In genomic region chr12:86192036-86192449, GRCm38 (mm10) we compare ENCODE assay signal across 11 mouse cellular contexts. TPM values are rescaled to one million over a fixed set of nuclear protein-coding genes. Genes with fewer than 3 reads are reported as not detected.
DNase-seq lines count a peak whose midpoint lies in the region; ATAC-seq and TF ChIP-seq lines count a peak whose summit lies in the region.
"Had no signal": no experiment of that assay in that cellular context is flagged by ENCODE, and none has a peak within 500 bp of the region (broad histone marks: within the 10 kb centered on the region; RNA-seq: fewer than 3 reads in every experiment).

No protein-coding gene starts in this region.

- H3K4me1 ChIP-seq in forebrain, embryonic 10.5 days, result peaks cover 30% of the 10 kb centered on the region
- H3K4me1 ChIP-seq in forebrain, embryonic 11.5 days (replicated peaks; ENCODE audit: control insufficient read depth, insufficient read depth, low read length), result 0 out of 2 replicates have a peak, but pooled peaks cover 4% of the 10 kb centered on the region
- H3K4me1 ChIP-seq in testis, adult 2 months (ENCODE audit: control insufficient read depth, insufficient read depth, low read length), result peaks cover 6% of the 10 kb centered on the region
- H3K4me1 ChIP-seq in stomach, postnatal 0 days (replicated peaks; ENCODE audit: control insufficient read depth, insufficient read depth), result no peaks in the 10 kb centered on the region
- H3K4me1 ChIP-seq in cerebellum, adult 2 months (ENCODE audit: control insufficient read depth, insufficient read depth, low read length), result no peaks in the 10 kb centered on the region

- no peak overlapping the region for H3K9ac ChIP-seq in forebrain, embryonic 11.5 days (ENCODE audit: low read length)
- no peak overlapping the region for H3K9ac ChIP-seq in stomach, postnatal 0 days (ENCODE audit: low read length)
- H3K9ac ChIP-seq: limb, embryonic 15.5 days had no signal

- no peak overlapping the region for H3K4me3 ChIP-seq in forebrain, embryonic 10.5 days
- no peak overlapping the region for H3K4me3 ChIP-seq in forebrain, embryonic 11.5 days (ENCODE audit: low read depth, low read length)
- peak overlapping the region; percentile 17 for H3K4me3 ChIP-seq in testis, adult 2 months (ENCODE audit: control insufficient read depth, low read depth, low read length)
- H3K4me3 ChIP-seq in stomach, postnatal 0 days (ENCODE audit: low read depth, low read length), result no peak overlapping the region
- H3K4me3 ChIP-seq in cerebellum, adult 2 months (replicated peaks; ENCODE audit: insufficient read depth, low read depth, low read length), result no peak overlapping the region
- H3K4me3 ChIP-seq: limb, embryonic 15.5 days had no signal

- no peaks in the 10 kb centered on the region for H3K36me3 ChIP-seq in forebrain, embryonic 10.5 days (replicated peaks)
- no peaks in the 10 kb centered on the region for H3K36me3 ChIP-seq in forebrain, embryonic 11.5 days (ENCODE audit: control insufficient read depth, insufficient read depth, low read length)
- no peaks in the 10 kb centered on the region for H3K36me3 ChIP-seq in testis, adult 2 months (ENCODE audit: control insufficient read depth, insufficient read depth, low read length)
- H3K36me3 ChIP-seq in stomach, postnatal 0 days (ENCODE audit: control insufficient read depth, insufficient read depth, low read length), result no peaks in the 10 kb centered on the region
- H3K36me3 ChIP-seq: limb, embryonic 15.5 days had no signal

- 0 out of 2 replicates have a peak overlapping the region, but pooled peaks have one; percentile 15 for H3K27ac ChIP-seq in forebrain, embryonic 10.5 days
- H3K27ac ChIP-seq in forebrain, embryonic 11.5 days (ENCODE audit: low read depth, low read length), result no peak overlapping the region
- no peak overlapping the region for H3K27ac ChIP-seq in testis, adult 2 months (ENCODE audit: control insufficient read depth, insufficient read depth, low read depth, low read length)
- no peak overlapping the region for H3K27ac ChIP-seq in stomach, postnatal 0 days (replicated peaks)
- no peak overlapping the region for H3K27ac ChIP-seq in cerebellum, adult 2 months (ENCODE audit: insufficient read depth, low read length)
- H3K27ac ChIP-seq: limb, embryonic 15.5 days; macrophage had no signal

- TF ChIP-seq CTCF in testis, adult 2 months (IDR thresholded peaks at IDR 0.05; ENCODE audit: control insufficient read depth, insufficient read depth, insufficient replicate concordance, low read depth, low read length), result no peak
- no peak for TF ChIP-seq CTCF in stomach, postnatal 0 days (IDR thresholded peaks at IDR 0.05; ENCODE audit: low read depth)
- no peak for TF ChIP-seq CTCF in cerebellum, adult 2 months (IDR thresholded peaks at IDR 0.05; ENCODE audit: borderline replicate concordance, insufficient read depth, low read depth, low read length)

- H3K27me3 ChIP-seq in forebrain, embryonic 10.5 days (ENCODE audit: poor library complexity, severe bottlenecking), result peaks cover 24% of the 10 kb centered on the region
- H3K27me3 ChIP-seq in forebrain, embryonic 11.5 days (ENCODE audit: control insufficient read depth, insufficient read depth, low read length), result no peaks in the 10 kb centered on the region; the same call in 1 of the 2 replicates
- no peaks in the 10 kb centered on the region for H3K27me3 ChIP-seq in testis, adult 2 months (ENCODE audit: control insufficient read depth, insufficient read depth, low read length)
- H3K27me3 ChIP-seq in stomach, postnatal 0 days (ENCODE audit: control insufficient read depth, insufficient read depth, low read length), result no peaks in the 10 kb centered on the region
- no peaks in the 10 kb centered on the region for H3K27me3 ChIP-seq in cerebellum, adult 2 months (ENCODE audit: control insufficient read depth, insufficient read depth, low read length)

- no peak for ATAC-seq in forebrain, embryonic 11.5 days (replicated peaks; ENCODE audit: low FRiP score)
- ATAC-seq in stomach, postnatal 0 days (ENCODE audit: low FRiP score, low TSS enrichment), result peak; percentile 12; the same call in 1 of the 2 replicates

- H3K9me3 ChIP-seq in forebrain, embryonic 10.5 days, result no peaks in the 10 kb centered on the region
- H3K9me3 ChIP-seq in forebrain, embryonic 11.5 days (ENCODE audit: control insufficient read depth, low read length), result no peaks in the 10 kb centered on the region
- no peaks in the 10 kb centered on the region for H3K9me3 ChIP-seq in stomach, postnatal 0 days (ENCODE audit: control insufficient read depth, low read length)
- H3K9me3 ChIP-seq: limb, embryonic 15.5 days had no signal

- no peak for TF ChIP-seq EP300 in stomach, postnatal 0 days (optimal IDR thresholded peaks at IDR 0.05)

- DNase-seq in forebrain, embryonic 10.5 days (ENCODE audit: extremely low spot score, low spot score), result no peak
- no peak for DNase-seq in forebrain, embryonic 11.5 days (ENCODE audit: low spot score)
- peak; percentile 18 to 25 for DNase-seq in kidney, postnatal 4 days
- DNase-seq in kidney, adult 8-10 months, result no peak
- no peak for DNase-seq in testis, postnatal 10 days (ENCODE audit: low spot score)
- no peak for DNase-seq in stomach, postnatal 0 days (ENCODE audit: low spot score)
- no peak for DNase-seq in cerebellum, adult 2 months
- DNase-seq: heart, postnatal 36 days had no signal

- TF ChIP-seq POLR2A in testis, adult 2 months (IDR thresholded peaks at IDR 0.05; ENCODE audit: control insufficient read depth, low read depth, low read length), result no peak
- TF ChIP-seq POLR2A in cerebellum, adult 2 months (IDR thresholded peaks at IDR 0.05; ENCODE audit: borderline replicate concordance, insufficient read depth, low read length), result no peak

- H3K4me2 ChIP-seq in forebrain, embryonic 11.5 days (ENCODE audit: low read depth, low read length, severe bottlenecking), result no peak overlapping the region
- no peak overlapping the region for H3K4me2 ChIP-seq in stomach, postnatal 0 days (replicated peaks; ENCODE audit: low read depth)
- H3K4me2 ChIP-seq: limb, embryonic 15.5 days had no signal

- 77% methylated on average over 15 of the region's 15 CpGs for WGBS in forebrain, embryonic 10.5 days
- WGBS in forebrain, embryonic 11.5 days, result 58% methylated on average over 15 of the region's 15 CpGs
- 39% methylated on average over 15 of the region's 15 CpGs for WGBS in stomach, postnatal 0 days
- 16% methylated on average over 15 of the region's 15 CpGs for WGBS in cerebellum, adult 2 months

RNA-seq across cellular contexts. Expression of gene Gpatch2l, which starts 49.6 kb away (rescaled TPM):
- polyA plus RNA-seq in forebrain, embryonic 10.5 days (2016; fragmentation: Nextera tagmentation; extraction: Ambion mirVana), result 16.6 and 18.3 TPM in 2 replicates
- polyA plus RNA-seq in forebrain, embryonic 11.5 days (2014; fragmentation: Nextera tagmentation; extraction: Ambion mirVana), result 20.5 and 21.4 TPM in 2 replicates
- 14.5 and 15.2 TPM in 2 replicates for polyA plus RNA-seq in testis, adult 2 months (2012; rRNA removed)
- polyA plus RNA-seq in stomach, postnatal 0 days (2015; fragmentation: Nextera tagmentation; extraction: Ambion mirVana), result 6.8 and 7.9 TPM in 2 replicates
- polyA plus RNA-seq in cerebellum, adult 2 months (2012; rRNA removed), result 26.1 and 28.0 TPM in 2 replicates

Comparison
In these comparisons a context has a peak if more than half of its experiments do, and no peak if none do; other contexts are left out.
1. DNase-seq: peak in kidney, postnatal 4 days (2 of 2); none in forebrain, embryonic 10.5 days (single experiment), forebrain, embryonic 11.5 days (single experiment), kidney, adult 8-10 months (0 of 2), testis, postnatal 10 days (single experiment), stomach, postnatal 0 days (single experiment) and cerebellum, adult 2 months (0 of 2).